Mouse (Mus musculus): ENCODE data around the gene Lgmn.
A peak's percentile ranks its signal among the peaks of the same experiment; 100 is the strongest.

The Lgmn gene

DNA sequence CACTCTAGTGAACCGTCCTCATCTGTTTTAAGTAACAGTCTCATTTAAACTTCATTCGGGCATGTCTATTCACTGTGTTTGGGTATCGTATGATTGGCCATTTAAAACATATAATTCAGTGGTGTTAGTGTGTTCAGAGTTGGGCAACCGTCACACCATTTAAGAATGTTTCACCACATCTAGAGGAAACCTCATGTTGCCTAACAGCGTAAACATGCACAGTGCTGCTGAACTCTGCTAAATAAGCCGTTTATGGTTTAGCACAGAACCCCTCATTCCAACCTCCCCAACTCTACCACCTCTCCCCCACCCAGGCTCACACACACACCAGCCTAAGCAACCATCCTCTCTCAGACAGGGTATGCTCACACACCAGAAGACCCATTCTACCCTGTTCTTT is 91.2 kb downstream of the Lgmn start:
- no peak for DNase-seq (ENCODE audit: low spot score)

DNA sequence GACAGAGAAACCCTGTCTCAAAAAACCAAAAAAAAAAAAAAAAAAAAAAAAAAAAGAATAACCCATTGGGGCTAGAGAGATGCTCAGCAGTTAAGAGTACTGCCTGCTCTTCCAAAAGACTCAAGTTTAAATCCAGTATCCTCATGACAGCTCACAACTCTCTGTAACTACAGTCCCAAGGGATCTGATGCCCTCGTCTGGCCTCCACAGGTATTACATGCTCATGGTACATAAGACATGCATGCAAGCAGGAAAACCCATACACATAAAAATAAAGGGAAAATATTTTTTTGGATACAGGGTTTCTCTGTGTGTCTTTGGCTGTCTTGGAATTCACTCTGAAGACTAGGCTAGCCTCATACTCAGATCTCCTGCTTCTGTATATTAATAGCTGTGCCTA is 93.1 kb downstream of the Lgmn start:
- peak; percentile 29 for DNase-seq (ENCODE audit: low spot score)

DNA sequence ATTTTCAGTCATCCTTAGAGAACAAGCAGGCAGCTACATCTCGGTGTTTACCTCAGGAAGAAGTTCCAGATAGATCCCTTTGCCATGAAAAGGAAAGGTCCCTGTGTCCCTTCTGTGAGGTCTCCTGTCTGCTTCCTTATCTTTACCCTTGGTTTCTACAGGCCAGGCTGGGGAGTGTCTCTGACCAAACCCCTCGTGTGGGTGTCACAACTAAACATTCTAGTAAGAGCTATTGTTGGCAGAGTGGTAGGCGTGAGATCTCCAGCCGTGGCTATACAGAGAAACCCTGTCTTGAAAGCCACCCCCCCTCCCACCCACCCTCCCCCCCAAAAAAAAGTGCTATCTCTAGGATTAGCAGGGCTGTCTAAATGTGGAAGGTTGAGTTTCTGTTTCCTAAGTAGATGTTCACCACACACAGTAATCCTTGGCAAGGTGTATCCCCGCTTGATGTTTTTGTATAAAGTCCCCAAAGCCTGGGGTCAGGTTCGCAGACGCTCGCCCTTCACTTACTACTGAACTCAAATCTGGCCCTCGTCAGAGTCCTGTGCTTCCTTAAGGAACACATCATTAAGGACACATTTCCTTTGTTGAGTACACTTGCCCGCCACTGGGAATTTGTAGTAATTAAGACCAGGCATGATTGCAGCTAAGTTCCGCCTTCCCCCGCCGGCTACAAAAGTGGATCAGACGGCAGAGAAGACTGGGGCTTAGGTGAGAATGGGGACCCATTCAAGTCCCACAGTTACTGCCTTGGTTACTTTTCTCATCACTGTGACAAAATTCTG is 94.4 kb downstream of the Lgmn start:
- DNase-seq (ENCODE audit: low spot score), result no peak

Data from c-Kit-positive CD71-positive TER-119-positive erythroid progenitor cells, embryonic 14.5 days (primary cell).